ENCODE assay signal across 8 mouse cellular contexts in genomic region chr1:36088367-36088766, GRCm38 (mm10). TPM values are rescaled to one million over a fixed set of nuclear protein-coding genes. Genes with fewer than 3 reads are reported as not detected.
DNase-seq lines count a peak whose midpoint lies in the region; ATAC-seq and TF ChIP-seq lines count a peak whose summit lies in the region.

No protein-coding gene starts in this region.

- ATAC-seq in liver, embryonic 12.5 days = 0 out of 2 replicates have a peak, but pooled peaks have one; percentile 7

- peak overlapping the region; percentile 69 for H3K4me2 ChIP-seq in liver, embryonic 12.5 days

- H3K4me3 ChIP-seq in E14TG2a.4 (replicated peaks; ENCODE audit: low read length) = peak overlapping the region; percentile 52
- H3K4me3 ChIP-seq in hindbrain, embryonic 10.5 days = no peak overlapping the region
- no peak overlapping the region for H3K4me3 ChIP-seq in liver, embryonic 12.5 days

- H3K9ac ChIP-seq in liver, embryonic 12.5 days = peak overlapping the region; percentile 75

- H3K27me3 ChIP-seq in E14TG2a.4 (ENCODE audit: insufficient read depth, low read length) = no peaks in the 10 kb centered on the region
- no peaks in the 10 kb centered on the region for H3K27me3 ChIP-seq in hindbrain, embryonic 10.5 days (ENCODE audit: insufficient read depth, poor library complexity, severe bottlenecking)
- H3K27me3 ChIP-seq in liver, embryonic 12.5 days (replicated peaks) = no peaks in the 10 kb centered on the region

- H3K27ac ChIP-seq in hindbrain, embryonic 10.5 days = peak overlapping the region; percentile 73
- peak overlapping the region; percentile 99 for H3K27ac ChIP-seq in liver, embryonic 12.5 days

- peaks cover 98% of the 10 kb centered on the region for H3K36me3 ChIP-seq in E14TG2a.4 (ENCODE audit: insufficient read depth, low read length)
- H3K36me3 ChIP-seq in hindbrain, embryonic 10.5 days = peaks cover 71% of the 10 kb centered on the region
- peaks cover 93% of the 10 kb centered on the region for H3K36me3 ChIP-seq in liver, embryonic 12.5 days

- no peak for TF ChIP-seq CTCF in E14TG2a.4 (conservative IDR thresholded peaks at IDR 0.05; ENCODE audit: low read length)

- no peaks in the 10 kb centered on the region for H3K9me3 ChIP-seq in E14TG2a.4 (ENCODE audit: low read length)
- H3K9me3 ChIP-seq in hindbrain, embryonic 10.5 days = no peaks in the 10 kb centered on the region
- no peaks in the 10 kb centered on the region for H3K9me3 ChIP-seq in liver, embryonic 12.5 days (replicated peaks)

- WGBS in hindbrain, embryonic 10.5 days = 75% methylated on average over 4 of the region's 4 CpGs
- WGBS in liver, embryonic 12.5 days (ENCODE audit: insufficient replicate concordance) = 73% methylated on average over 4 of the region's 4 CpGs

- DNase-seq in cerebellum, adult 9-10 months = peak; percentile 40
- DNase-seq in cerebellum, adult 8-10 months = no peak
- DNase-seq in hindbrain, embryonic 10.5 days (ENCODE audit: low spot score) = no peak
- peak; percentile 76 for DNase-seq in thymus, postnatal 14 days
- no peak for DNase-seq in urinary bladder, postnatal 36 days (ENCODE audit: low spot score in 2 of 2)
- no peak for DNase-seq in ovary, postnatal 36 days (ENCODE audit: low spot score)

- peaks cover 95% of the 10 kb centered on the region for H3K4me1 ChIP-seq in E14TG2a.4 (replicated peaks; ENCODE audit: low read depth, low read length)
- peaks cover 35% of the 10 kb centered on the region for H3K4me1 ChIP-seq in hindbrain, embryonic 10.5 days (replicated peaks)
- H3K4me1 ChIP-seq in liver, embryonic 12.5 days = peaks cover 76% of the 10 kb centered on the region

RNA-seq across cellular contexts. Expression of gene Hs6st1, which starts 20.2 kb away (rescaled TPM):
- polyA plus RNA-seq in hindbrain, embryonic 10.5 days (2016; fragmentation: Nextera tagmentation; extraction: Ambion mirVana) = 5.2 and 6.2 TPM in 2 replicates
- 21.9 and 23.6 TPM in 2 replicates for polyA plus RNA-seq in liver, embryonic 12.5 days (2016; fragmentation: Nextera tagmentation; extraction: Ambion mirVana)

Comparison
In these comparisons a context has a peak if more than half of its experiments do, and no peak if none do; other contexts are left out.
1. DNase-seq: peak in cerebellum, adult 9-10 months (single experiment) and thymus, postnatal 14 days (single experiment); none in cerebellum, adult 8-10 months (single experiment), hindbrain, embryonic 10.5 days (single experiment), urinary bladder, postnatal 36 days (0 of 2) and ovary, postnatal 36 days (single experiment).